Mouse (Mus musculus) erythroblast, embryonic 14.5 days (primary cell): ENCODE measurements around the gene Actn4. TPM values are rescaled to one million over a fixed set of nuclear protein-coding genes. Genes with fewer than 3 reads are reported as not detected.
"Not testable (repeated sequence)": the region's sequence is repeated elsewhere in the genome, so short reads cannot be mapped to it uniquely, and the experiment has no call there.

Experiments used
- H3K27me3 ChIP-seq: 2 replicates; pipeline ENCODE4 v1.6.1; 2012; ENCODE audit warnings: inconsistent platforms; ENCODE audit not compliant: control insufficient read depth
- H3K36me3 ChIP-seq: 2 replicates; pipeline ENCODE4 v1.6.1; 2012; ENCODE audit warnings: mild to moderate bottlenecking, inconsistent platforms; ENCODE audit not compliant: control insufficient read depth
- H3K4me1 ChIP-seq: 2 replicates; pipeline ENCODE4 v1.6.1; 2012; ENCODE audit warnings: inconsistent platforms; ENCODE audit not compliant: control insufficient read depth
- H3K4me3 ChIP-seq: replicated peaks from 2 replicates; pipeline ENCODE3; 2012; ENCODE audit warnings: moderate library complexity, mild to moderate bottlenecking, inconsistent platforms
- H3K9me3 ChIP-seq: 2 replicates; pipeline ENCODE4 v1.6.1; 2012; ENCODE audit warnings: low read length, inconsistent platforms, mixed read lengths; ENCODE audit not compliant: control insufficient read depth
- GATA1 ChIP-seq: IDR thresholded peaks from 2 replicates; pipeline ENCODE4 v1.6.1; 2012; ENCODE audit warnings: low read length, inconsistent platforms, mixed read lengths
- TAL1 ChIP-seq: IDR thresholded peaks from 3 replicates; pipeline ENCODE4 v1.6.1; 2012; ENCODE audit warnings: low read length, inconsistent platforms, mixed read lengths
- polyA plus RNA-seq: library from polyadenylated mRNA; stranded (reverse); fragments of >175 nt; gene quantifications from 2 replicates; pipeline ENCODE4 v1.2.3, GENCODE M21; 2012

Actn4 gene
- polyA plus RNA-seq, 1 experiment: 86.9 TPM

- Histone ChIP-seq H3K27me3 (no peaks in the 10 kb centered on the region), H3K4me3 (no peak overlapping the region), H3K4me1 (peaks cover 47% of the 10 kb centered on the region), H3K9me3 (no peaks in the 10 kb centered on the region), H3K36me3 (no peaks in the 10 kb centered on the region)
- TF ChIP-seq TAL1 (no peak), GATA1 (no peak)
Observed at GRCm38 (mm10) chr7:28874565-28874964, 87.6 kb downstream of the Actn4 start.

- TF ChIP-seq TAL1 (no peak), GATA1 (no peak)
- H3K36me3 ChIP-seq: no peaks in the 10 kb centered on the region
- H3K27me3 ChIP-seq: no peaks in the 10 kb centered on the region
- no peak overlapping the region for H3K4me3 ChIP-seq
- H3K4me1 ChIP-seq: peaks cover 29% of the 10 kb centered on the region
- no peaks in the 10 kb centered on the region for H3K9me3 ChIP-seq
Observed at GRCm38 (mm10) chr7:28870901-28871664, 91.1 kb downstream of the Actn4 start.

GRCm38 (mm10) chr7:28867508-28868340 lies 94.4 kb downstream of the Actn4 start:
- not testable (repeated sequence) for H3K9me3 ChIP-seq, H3K36me3 ChIP-seq, H3K27me3 ChIP-seq
- TF ChIP-seq GATA1: peak; percentile 29; the same call in 1 of the 2 replicates
- H3K4me3 ChIP-seq: peak overlapping the region; percentile 37
- peaks cover 45% of the 10 kb centered on the region for H3K4me1 ChIP-seq

DNA sequence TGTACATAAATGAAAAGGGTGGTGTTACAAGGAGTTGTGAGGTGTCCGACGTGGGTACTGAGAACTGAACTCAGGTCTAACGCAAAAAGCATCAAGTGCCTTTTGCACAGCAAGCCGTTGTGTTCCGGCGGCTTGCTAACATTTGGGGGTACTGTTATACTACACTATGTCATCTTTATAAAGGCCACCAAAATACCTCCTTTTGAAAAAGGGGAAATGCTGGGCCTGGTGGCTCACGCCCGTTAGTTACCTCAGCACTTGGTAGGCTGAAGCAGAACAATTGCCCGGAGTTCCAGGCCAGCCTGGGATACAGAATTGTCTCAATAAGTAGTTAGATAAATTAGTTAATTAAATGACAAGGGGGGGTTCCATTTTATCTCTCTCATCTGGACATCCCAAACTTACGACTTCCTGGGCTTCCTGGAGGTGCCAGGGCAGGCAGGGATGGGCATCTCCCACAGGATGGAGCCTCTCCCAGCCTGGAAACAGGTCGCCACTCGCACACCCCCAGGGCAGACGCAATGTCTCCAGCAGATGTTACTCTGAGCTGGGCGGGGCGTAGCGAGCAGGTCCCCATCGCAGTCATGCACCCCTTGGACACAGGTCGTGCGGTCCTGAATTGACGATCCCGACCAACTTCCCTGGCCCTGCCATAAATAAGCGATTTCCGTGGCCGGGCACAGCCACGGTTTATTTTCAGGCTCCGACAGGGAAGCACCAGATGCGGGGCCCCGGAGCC lies 95.2 kb downstream of the Actn4 start:
- Histone ChIP-seq H3K36me3 (no peaks in the 10 kb centered on the region), H3K9me3 (no peaks in the 10 kb centered on the region), H3K4me1 (peaks cover 45% of the 10 kb centered on the region), H3K4me3 (no peak overlapping the region), H3K27me3 (no peaks in the 10 kb centered on the region)
- TF ChIP-seq TAL1: no peak

GRCm38 (mm10) chr7:28865481-28866300 lies 96.4 kb downstream of the Actn4 start:
- peaks cover 7% of the 10 kb centered on the region for H3K9me3 ChIP-seq
- peaks cover 36% of the 10 kb centered on the region for H3K4me1 ChIP-seq
- peak overlapping the region; percentile 53 for H3K4me3 ChIP-seq
- no peaks in the 10 kb centered on the region for H3K36me3 ChIP-seq
- TF ChIP-seq TAL1 (no peak), GATA1 (no peak)
- H3K27me3 ChIP-seq: no peaks in the 10 kb centered on the region

GRCm38 (mm10) chr7:28864288-28864750 lies 97.8 kb downstream of the Actn4 start:
- no peaks in the 10 kb centered on the region for H3K27me3 ChIP-seq
- TF ChIP-seq GATA1 (no peak), TAL1 (no peak)
- H3K36me3 ChIP-seq: no peaks in the 10 kb centered on the region
- H3K4me3 ChIP-seq: no peak overlapping the region
- H3K4me1 ChIP-seq: peaks cover 35% of the 10 kb centered on the region
- H3K9me3 ChIP-seq: peaks cover 9% of the 10 kb centered on the region

DNA sequence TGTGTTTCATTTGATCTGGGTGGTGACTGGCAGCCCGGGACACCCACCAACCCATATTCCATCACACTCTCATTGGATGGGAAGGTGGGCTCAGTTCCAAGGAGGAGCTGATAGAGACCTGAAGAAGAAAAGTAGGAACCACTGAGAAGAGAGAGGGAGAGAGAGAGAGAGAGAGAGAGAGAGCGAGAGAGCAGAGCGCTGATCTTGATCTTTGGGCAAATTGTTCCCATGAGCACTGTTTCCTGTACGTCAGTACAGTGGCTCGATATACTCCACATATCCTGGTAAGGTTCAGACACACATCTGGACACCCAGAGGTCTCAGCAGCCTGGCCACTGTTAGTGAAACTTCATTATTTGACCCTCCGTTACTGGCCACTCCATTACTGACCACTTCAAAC lies 98.6 kb downstream of the Actn4 start, which contains the start of gene Lgals7:
Lgals7 (plus strand) TSS at position 314 of the 400 bp plus-strand sequence.
- TF ChIP-seq TAL1 (no peak), GATA1 (no peak)
- Histone ChIP-seq H3K4me1 (peaks cover 35% of the 10 kb centered on the region), H3K27me3 (no peaks in the 10 kb centered on the region), H3K36me3 (no peaks in the 10 kb centered on the region), H3K9me3 (peaks cover 9% of the 10 kb centered on the region), H3K4me3 (no peak within 1 kb of the TSS)

DNA sequence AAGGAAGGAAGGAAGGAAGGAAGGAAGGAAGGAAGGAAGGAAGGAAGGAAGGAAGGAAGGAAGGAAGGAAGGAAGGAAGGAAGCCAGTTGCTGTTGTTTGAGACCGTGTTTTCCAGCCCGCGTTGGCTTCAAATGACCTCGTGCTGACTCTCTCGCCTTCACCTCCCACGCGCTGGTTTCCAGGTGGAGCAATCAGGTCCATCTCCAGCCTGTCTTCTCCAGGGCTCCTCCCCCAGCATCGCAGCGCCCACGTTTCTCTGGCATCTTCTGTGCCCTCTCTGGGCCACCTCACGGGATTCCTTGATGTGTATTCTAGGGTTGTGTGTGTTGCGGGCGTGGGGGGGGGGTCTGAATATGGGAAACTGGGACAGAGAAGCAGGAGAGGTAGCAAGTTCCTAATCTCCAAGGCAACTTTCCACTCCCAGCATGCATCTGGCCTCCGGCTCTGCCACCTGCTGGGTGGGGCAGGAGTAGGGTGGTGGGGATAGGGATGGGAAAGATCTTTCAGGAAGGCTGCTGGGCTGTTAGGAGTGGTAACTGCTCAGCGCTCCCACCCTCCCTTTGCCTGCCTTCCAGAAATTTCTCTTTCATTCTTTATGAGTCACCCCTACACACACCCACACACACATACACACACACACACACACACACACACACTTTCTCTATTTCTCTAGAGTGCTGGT lies 99.2 kb downstream of the Actn4 start:
- Histone ChIP-seq H3K4me3 (no peak overlapping the region), H3K9me3 (peaks cover 9% of the 10 kb centered on the region), H3K36me3 (no peaks in the 10 kb centered on the region), H3K27me3 (no peaks in the 10 kb centered on the region), H3K4me1 (peaks cover 35% of the 10 kb centered on the region)
- TF ChIP-seq GATA1 (no peak), TAL1 (no peak)
